Mouse (Mus musculus): ENCODE results near the gene Gm49425.

DNA sequence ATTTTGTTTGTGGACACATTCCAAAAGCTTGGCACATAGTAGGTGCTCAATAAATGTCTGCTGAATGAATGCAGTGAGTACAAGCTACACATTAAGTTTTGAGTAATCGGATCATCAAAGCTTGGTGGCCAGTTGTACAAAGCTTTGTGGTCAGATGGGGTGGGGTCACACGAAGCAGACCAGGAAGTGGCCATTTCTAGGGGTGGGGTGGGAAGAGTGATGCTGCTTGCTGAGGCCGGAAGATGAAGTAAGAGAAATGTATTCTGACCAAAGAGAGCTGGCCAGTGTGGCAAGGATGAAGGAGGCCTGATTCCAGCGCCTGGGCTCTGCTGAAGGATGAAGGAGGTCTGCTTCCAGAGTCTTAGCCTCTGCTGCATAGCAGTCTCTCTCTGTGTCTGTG is 48.0 kb downstream of the Gm49425 start:
- TF ChIP-seq CTCF (IDR thresholded peaks at IDR 0.05; ENCODE audit: low read depth) (no peak), EP300 (optimal IDR thresholded peaks at IDR 0.05) (no peak)
